Mouse (Mus musculus) CH12.LX (cell line): ENCODE measurements at regions not wholly inside any gene's neighbourhood (a gene's known extent, or its start where the extent isn't known, plus 50 kb on each side); places are given as distances from the start of the nearest gene placed in this dataset.

ENCODE experiments used
- CTCF ChIP-seq, 2 experiments: IDR thresholded peaks in 1 of 2; conservative IDR thresholded peaks in 1 of 2; 2 replicates each; pipeline ENCODE4 v1.5.1; 2011 to 2012; ENCODE audit warnings: low read depth in 2 of 2, low read length in 2 of 2, improper control_type of control experiment in 1 of 2, inconsistent platforms in 1 of 2, mild to moderate bottlenecking in 1 of 2, moderate library complexity in 1 of 2
- E2F4 ChIP-seq: IDR thresholded peaks from 2 replicates; pipeline ENCODE4 v1.6.1; 2011; ENCODE audit warnings: low read depth, low read length, improper control_type of control experiment; ENCODE audit not compliant: insufficient replicate concordance
- ELF1 ChIP-seq: IDR thresholded peaks from 2 replicates; pipeline ENCODE4 v1.6.1; 2014; ENCODE audit warnings: low read depth, mild to moderate bottlenecking, inconsistent platforms, low read length, improper control_type of control experiment
- MAFK ChIP-seq: IDR thresholded peaks from 2 replicates; pipeline ENCODE4 v1.6.1; 2011; ENCODE audit warnings: low read length, improper control_type of control experiment; ENCODE audit not compliant: insufficient replicate concordance
- MAZ ChIP-seq: IDR thresholded peaks from 2 replicates; pipeline ENCODE4 v1.6.1; 2012; ENCODE audit warnings: low read depth, mild to moderate bottlenecking, inconsistent platforms, low read length, improper control_type of control experiment, moderate library complexity
- POLR2A ChIP-seq: IDR thresholded peaks from 2 replicates; pipeline ENCODE4 v1.6.1; 2011; ENCODE audit warnings: low read depth, mild to moderate bottlenecking, improper control_type of control experiment, low read length
- POLR2AphosphoS2 ChIP-seq: IDR thresholded peaks from 2 replicates; pipeline ENCODE4 v1.6.1; 2011; ENCODE audit warnings: low read depth, low read length, improper control_type of control experiment
- TBP ChIP-seq: conservative IDR thresholded peaks from 2 replicates; pipeline ENCODE4 v1.6.1; 2011; ENCODE audit warnings: low read depth, low read length, improper control_type of control experiment
- USF1 ChIP-seq: IDR thresholded peaks from 2 replicates; pipeline ENCODE4 v1.6.1; 2014; ENCODE audit warnings: low read depth, mild to moderate bottlenecking, inconsistent platforms, low read length, improper control_type of control experiment
- ZC3H11A ChIP-seq: IDR thresholded peaks from 2 replicates; pipeline ENCODE4 v1.6.1; 2012; ENCODE audit warnings: low read depth, mild to moderate bottlenecking, inconsistent platforms, low read length, improper control_type of control experiment

- no peak for TF ChIP-seq ZC3H11A
- TF ChIP-seq TBP: no peak
- no peak for TF ChIP-seq CTCF (conservative IDR thresholded peaks at IDR 0.05 in 1 of 2, IDR thresholded peaks at IDR 0.05 in 1 of 2; ENCODE audit: low read depth in 2 of 2, low read length in 2 of 2)
- no peak for TF ChIP-seq POLR2A
- no peak for TF ChIP-seq POLR2AphosphoS2
- TF ChIP-seq MAZ: no peak
- no peak for TF ChIP-seq ELF1
- TF ChIP-seq E2F4: no peak
- TF ChIP-seq USF1: no peak
- TF ChIP-seq MAFK: peak; percentile 72
Observed at GRCm38 (mm10) chr7:124455659-124456058, 473.0 kb downstream of the Hs3st4 start.
